Mouse (Mus musculus) erythroblast, embryonic 14.5 days (primary cell): ENCODE data around the gene Mtif3. TPM values are rescaled to one million over a fixed set of nuclear protein-coding genes. Genes with fewer than 3 reads are reported as not detected.
A peak's percentile ranks its signal among the peaks of the same experiment; 100 is the strongest.

Source experiments
- H3K27me3 ChIP-seq: 2 replicates; pipeline ENCODE4 v1.6.1; 2012; ENCODE audit warnings: inconsistent platforms; ENCODE audit not compliant: control insufficient read depth
- H3K36me3 ChIP-seq: 2 replicates; pipeline ENCODE4 v1.6.1; 2012; ENCODE audit warnings: mild to moderate bottlenecking, inconsistent platforms; ENCODE audit not compliant: control insufficient read depth
- H3K4me1 ChIP-seq: 2 replicates; pipeline ENCODE4 v1.6.1; 2012; ENCODE audit warnings: inconsistent platforms; ENCODE audit not compliant: control insufficient read depth
- H3K4me3 ChIP-seq: replicated peaks from 2 replicates; pipeline ENCODE3; 2012; ENCODE audit warnings: moderate library complexity, mild to moderate bottlenecking, inconsistent platforms
- H3K9me3 ChIP-seq: 2 replicates; pipeline ENCODE4 v1.6.1; 2012; ENCODE audit warnings: low read length, inconsistent platforms, mixed read lengths; ENCODE audit not compliant: control insufficient read depth
- GATA1 ChIP-seq: IDR thresholded peaks from 2 replicates; pipeline ENCODE4 v1.6.1; 2012; ENCODE audit warnings: low read length, inconsistent platforms, mixed read lengths
- TAL1 ChIP-seq: IDR thresholded peaks from 3 replicates; pipeline ENCODE4 v1.6.1; 2012; ENCODE audit warnings: low read length, inconsistent platforms, mixed read lengths
- polyA plus RNA-seq: library from polyadenylated mRNA; stranded (reverse); fragments of >175 nt; gene quantifications from 2 replicates; pipeline ENCODE4 v1.2.3, GENCODE M21; 2012

Mtif3 gene
- 0.55 and 0.79 TPM in 2 replicates for polyA plus RNA-seq

- H3K9me3 ChIP-seq = no peaks in the 10 kb centered on the region
- TF ChIP-seq TAL1 = no peak
- TF ChIP-seq GATA1 = no peak
- H3K36me3 ChIP-seq = peaks cover 26% of the 10 kb centered on the region
- H3K27me3 ChIP-seq = no peaks in the 10 kb centered on the region
- H3K4me1 ChIP-seq = peaks cover 21% of the 10 kb centered on the region
- H3K4me3 ChIP-seq = peak within 1 kb of the TSS; percentile 78
Observed at GRCm38 (mm10) chr5:146963118-146963936, at the start of gene Mtif3. Gene Mtif3, minus strand, starts transcription at chr5:146963800.

DNA sequence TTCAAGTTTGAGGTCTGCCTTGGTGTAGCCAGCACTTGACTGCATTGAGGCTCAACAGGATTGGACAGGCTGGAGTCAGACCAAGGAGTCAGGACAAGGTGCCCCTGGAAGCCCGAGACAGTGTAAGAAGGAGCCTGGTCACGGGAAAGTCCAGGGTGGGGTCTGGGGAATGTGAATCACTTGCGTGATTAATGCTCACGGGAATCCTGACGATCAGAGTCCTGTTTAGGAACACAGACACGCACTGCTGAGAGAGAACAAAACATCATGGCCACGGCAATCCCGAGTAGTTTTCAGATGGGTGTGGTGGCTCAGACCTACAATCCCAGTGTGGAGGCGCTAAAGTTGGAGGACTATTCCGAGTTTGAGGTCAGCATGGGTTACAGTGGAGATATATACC, 47.7 kb upstream of the Mtif3 start:
- no peak for TF ChIP-seq TAL1
- no peak for TF ChIP-seq GATA1
- no peaks in the 10 kb centered on the region for H3K27me3 ChIP-seq
- peaks cover 5% of the 10 kb centered on the region; the same call in 1 of the 2 replicates for H3K9me3 ChIP-seq
- H3K4me1 ChIP-seq = no peaks in the 10 kb centered on the region
- no peak overlapping the region for H3K4me3 ChIP-seq
- peaks cover 3% of the 10 kb centered on the region for H3K36me3 ChIP-seq

DNA sequence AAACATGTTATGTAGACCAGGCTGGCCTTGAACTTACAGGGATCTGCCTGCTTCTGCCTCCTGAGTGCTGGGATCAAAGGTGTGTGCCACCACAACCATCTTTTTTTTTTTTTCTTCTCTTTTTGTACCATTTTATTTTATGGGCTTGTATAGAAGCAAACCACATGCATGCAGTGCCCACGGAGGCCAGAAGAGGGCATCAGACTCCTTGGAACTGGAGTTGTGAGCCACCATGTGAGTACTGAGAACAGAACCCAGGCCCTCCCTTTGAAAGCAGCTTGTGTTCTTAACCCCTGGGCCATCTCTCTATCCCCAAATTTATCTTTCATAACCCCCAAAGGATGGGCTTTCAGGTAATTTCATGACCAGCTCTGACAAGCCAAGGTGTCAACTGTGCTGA, 39.7 kb upstream of the Mtif3 start:
- Histone ChIP-seq H3K27me3 (no peaks in the 10 kb centered on the region), H3K4me1 (no peaks in the 10 kb centered on the region), H3K36me3 (no peaks in the 10 kb centered on the region), H3K4me3 (no peak overlapping the region), H3K9me3 (peaks cover 34% of the 10 kb centered on the region)
- no peak for TF ChIP-seq TAL1
- no peak for TF ChIP-seq GATA1

DNA sequence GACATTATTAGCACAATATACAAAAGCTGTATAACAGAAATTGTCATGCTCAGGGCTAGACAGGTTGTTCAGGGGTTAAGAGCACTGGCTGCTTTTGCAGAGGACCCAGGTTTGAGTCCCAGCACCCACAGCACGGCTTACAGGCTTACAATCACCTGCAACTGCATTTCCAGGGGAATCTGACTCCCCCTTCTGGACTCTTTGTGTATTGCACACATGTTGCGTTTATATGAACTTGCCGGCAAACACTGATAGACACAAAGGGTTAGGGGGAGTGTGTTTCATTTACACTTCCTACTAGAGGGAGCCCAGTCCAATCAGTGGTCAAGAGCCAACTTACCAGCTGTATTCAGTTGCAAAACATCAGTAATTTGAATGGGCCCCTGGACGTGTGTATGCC, 37.7 kb upstream of the Mtif3 start:
- H3K27me3 ChIP-seq = no peaks in the 10 kb centered on the region
- H3K36me3 ChIP-seq = no peaks in the 10 kb centered on the region
- no peak overlapping the region for H3K4me3 ChIP-seq
- TF ChIP-seq TAL1 = no peak
- no peak for TF ChIP-seq GATA1
- H3K9me3 ChIP-seq = peaks cover 35% of the 10 kb centered on the region
- no peaks in the 10 kb centered on the region for H3K4me1 ChIP-seq

- no peaks in the 10 kb centered on the region for H3K4me1 ChIP-seq
- TF ChIP-seq GATA1 = no peak
- no peak for TF ChIP-seq TAL1
- H3K27me3 ChIP-seq = no peaks in the 10 kb centered on the region
Observed at GRCm38 (mm10) chr5:146998802-146999201, 35.2 kb upstream of the Mtif3 start.

DNA sequence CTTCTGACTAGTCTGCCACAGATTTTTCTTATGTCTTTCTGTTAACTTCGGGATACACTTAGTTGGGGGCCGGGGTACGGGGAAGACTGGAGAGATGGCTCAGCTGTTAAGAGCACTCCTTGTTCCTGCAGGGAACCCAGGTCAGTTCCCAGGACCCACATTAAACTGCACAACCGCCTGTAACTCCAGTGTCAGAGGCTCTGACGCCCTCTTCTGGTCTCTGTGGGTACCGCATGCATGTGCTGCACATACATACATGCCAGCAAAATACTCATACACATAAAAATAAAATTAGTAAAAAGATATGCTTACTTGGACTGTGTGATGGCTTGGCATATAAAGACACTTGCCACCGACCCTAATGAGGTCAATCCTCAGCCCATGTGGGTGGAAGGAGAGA, 33.2 kb upstream of the Mtif3 start:
- Histone ChIP-seq H3K36me3 (no peaks in the 10 kb centered on the region), H3K9me3 (peaks cover 24% of the 10 kb centered on the region), H3K4me3 (no peak overlapping the region), H3K4me1 (no peaks in the 10 kb centered on the region), H3K27me3 (no peaks in the 10 kb centered on the region)
- TF ChIP-seq GATA1 (no peak), TAL1 (no peak)

More at GRCm38 (mm10) chr5:146998802-146999201, 35.2 kb upstream of the Mtif3 start:
- Histone ChIP-seq H3K9me3 (peaks cover 32% of the 10 kb centered on the region), H3K4me3 (no peak overlapping the region), H3K36me3 (no peaks in the 10 kb centered on the region)

GRCm38 (mm10) chr5:146994973-146995372, 31.4 kb upstream of the Mtif3 start:
- no peaks in the 10 kb centered on the region for H3K27me3 ChIP-seq
- TF ChIP-seq TAL1 = no peak
- TF ChIP-seq GATA1 = no peak
- no peak overlapping the region for H3K4me3 ChIP-seq
- peaks cover 17% of the 10 kb centered on the region for H3K9me3 ChIP-seq
- no peaks in the 10 kb centered on the region for H3K36me3 ChIP-seq
- no peaks in the 10 kb centered on the region for H3K4me1 ChIP-seq

DNA sequence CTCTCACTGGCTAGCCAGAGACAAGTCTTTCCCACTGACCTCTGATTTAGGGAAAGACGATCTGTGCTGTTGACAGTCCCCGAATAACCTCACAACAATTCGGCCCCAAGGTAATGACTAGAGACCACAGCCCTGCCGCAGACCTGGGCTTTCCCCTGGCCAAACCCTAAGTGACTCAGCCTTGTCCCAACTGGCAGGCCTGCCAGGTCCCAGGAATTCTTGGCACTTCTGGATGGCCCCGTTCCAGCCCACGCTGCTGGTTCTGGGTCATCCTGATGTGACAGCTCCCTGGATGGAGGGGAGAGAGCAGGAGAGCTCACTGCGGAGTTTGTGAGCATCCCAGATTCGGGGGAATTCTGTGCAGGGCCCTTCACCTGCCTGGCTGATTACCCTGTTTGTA, 29.9 kb upstream of the Mtif3 start:
- Histone ChIP-seq H3K27me3 (no peaks in the 10 kb centered on the region), H3K4me3 (no peak overlapping the region), H3K4me1 (no peaks in the 10 kb centered on the region), H3K9me3 (peaks cover 9% of the 10 kb centered on the region), H3K36me3 (no peaks in the 10 kb centered on the region)
- no peak for TF ChIP-seq GATA1
- TF ChIP-seq TAL1 = no peak

GRCm38 (mm10) chr5:146989051-146989450, 25.5 kb upstream of the Mtif3 start:
- H3K9me3 ChIP-seq = no peaks in the 10 kb centered on the region
- TF ChIP-seq TAL1 (no peak), GATA1 (no peak)
- no peaks in the 10 kb centered on the region for H3K4me1 ChIP-seq
- no peaks in the 10 kb centered on the region for H3K36me3 ChIP-seq
- peaks cover 11% of the 10 kb centered on the region for H3K27me3 ChIP-seq
- H3K4me3 ChIP-seq = no peak overlapping the region
